Mouse (Mus musculus): ENCODE data around the gene Aff1.

GRCm38 (mm10) chr5:103758491-103758890 is 66.3 kb downstream of the Aff1 start:
- no peak for TF ChIP-seq CTCF (IDR thresholded peaks at IDR 0.05; ENCODE audit: borderline replicate concordance, extremely low read depth, insufficient read depth, insufficient read length)
- TF ChIP-seq POLR2A (IDR thresholded peaks at IDR 0.05; ENCODE audit: borderline replicate concordance, extremely low read depth, insufficient read depth, insufficient read length, poor library complexity, severe bottlenecking): no peak

All from brain, embryonic 14.5 days (tissue).